Mouse (Mus musculus): Measurements from ENCODE around the gene Tma16. TPM values are rescaled to one million over a fixed set of nuclear protein-coding genes. Genes with fewer than 3 reads are reported as not detected.
A peak's percentile ranks its signal among the peaks of the same experiment; 100 is the strongest.

Gene Tma16
- 45.2 and 50.4 TPM in 2 replicates for total RNA-seq (2017)

DNA sequence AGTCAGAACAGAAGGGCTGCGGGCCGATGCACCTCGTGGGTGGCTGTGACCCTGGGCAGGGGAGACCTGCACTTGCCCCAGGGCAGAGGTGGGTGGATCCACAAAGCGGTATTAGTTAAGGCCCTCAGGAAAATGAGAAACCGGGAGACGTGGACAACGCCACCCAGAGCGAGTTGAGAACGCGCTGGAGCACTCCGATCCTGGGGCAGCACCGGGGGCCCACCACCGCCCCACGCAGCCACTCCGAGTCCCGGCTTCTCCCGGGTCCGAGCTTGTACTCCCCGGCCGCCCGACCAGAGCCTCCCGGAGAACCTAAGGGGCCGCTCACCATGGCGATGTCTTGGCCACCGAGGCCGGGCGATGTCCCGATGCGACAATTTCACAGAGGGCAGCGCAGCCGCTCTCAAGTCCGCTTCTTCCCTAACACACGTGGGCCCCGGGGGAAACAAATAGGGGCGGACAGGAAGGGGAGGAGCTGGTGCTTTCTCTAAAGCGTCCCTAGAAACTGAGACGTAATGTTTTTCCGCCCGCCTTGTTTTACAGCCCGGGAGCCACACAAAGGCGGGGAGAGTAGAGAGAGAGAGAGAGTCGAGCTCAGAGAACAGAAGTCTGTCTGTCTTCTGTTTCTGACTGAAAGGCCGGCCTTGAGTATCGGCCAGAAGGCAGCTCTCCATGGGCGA is at the start of gene Tma16:
TSS of gene Tma16 (minus strand) at position 447 of the 680 bp plus-strand sequence.
- peak; percentile 87 to 91 for ATAC-seq (replicated peaks in 1 of 2; ENCODE audit: insufficient read depth in 1 of 2, low FRiP score in 2 of 2, low TSS enrichment in 1 of 2, low read depth in 1 of 2, poor library complexity in 2 of 2, severe bottlenecking in 2 of 2)

GRCm38 (mm10) chr8:66520576-66520975 is 34.2 kb upstream of the Tma16 start:
- ATAC-seq (replicated peaks in 1 of 2; ENCODE audit: insufficient read depth in 1 of 2, low FRiP score in 2 of 2, low TSS enrichment in 1 of 2, low read depth in 1 of 2, poor library complexity in 2 of 2, severe bottlenecking in 2 of 2): no peak

GRCm38 (mm10) chr8:66519149-66519548 is 32.8 kb upstream of the Tma16 start:
- no peak for ATAC-seq (replicated peaks in 1 of 2; ENCODE audit: insufficient read depth in 1 of 2, low FRiP score in 2 of 2, low TSS enrichment in 1 of 2, low read depth in 1 of 2, poor library complexity in 2 of 2, severe bottlenecking in 2 of 2)

- no peak for ATAC-seq (replicated peaks in 1 of 2; ENCODE audit: insufficient read depth in 1 of 2, low FRiP score in 2 of 2, low TSS enrichment in 1 of 2, low read depth in 1 of 2, poor library complexity in 2 of 2, severe bottlenecking in 2 of 2)
Observed at GRCm38 (mm10) chr8:66511537-66511936, 25.2 kb upstream of the Tma16 start, which contains the start of gene Tktl2. Tktl2 (plus strand) TSS chr8:66511756.

DNA sequence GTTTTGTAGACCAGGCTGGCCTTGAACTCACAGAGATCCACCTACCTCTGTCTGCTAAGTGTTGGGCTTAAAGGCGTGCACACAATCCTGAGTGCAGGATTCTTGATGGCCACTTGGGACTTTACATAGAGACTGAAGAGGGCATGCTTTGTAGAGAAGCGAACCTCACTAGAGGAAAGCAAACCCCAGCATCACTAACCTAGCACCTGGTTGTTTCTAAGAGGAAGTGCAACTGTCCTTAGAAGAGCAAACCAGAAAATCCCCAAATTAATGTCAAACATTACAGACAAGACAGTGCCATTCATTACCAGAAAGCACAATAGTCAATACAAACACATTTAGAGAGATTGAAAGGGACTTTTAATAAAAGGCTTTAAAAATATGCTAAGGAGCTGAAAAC is 17.1 kb upstream of the Tma16 start:
- no peak for ATAC-seq (replicated peaks in 1 of 2; ENCODE audit: insufficient read depth in 1 of 2, low FRiP score in 2 of 2, low TSS enrichment in 1 of 2, low read depth in 1 of 2, poor library complexity in 2 of 2, severe bottlenecking in 2 of 2)

GRCm38 (mm10) chr8:66496998-66497577 is 10.8 kb upstream of the Tma16 start:
- peak; percentile 68 to 76 for ATAC-seq (replicated peaks in 1 of 2; ENCODE audit: insufficient read depth in 1 of 2, low FRiP score in 2 of 2, low TSS enrichment in 1 of 2, low read depth in 1 of 2, poor library complexity in 2 of 2, severe bottlenecking in 2 of 2)

- peak; percentile 83 to 85 for ATAC-seq (replicated peaks in 1 of 2; ENCODE audit: insufficient read depth in 1 of 2, low FRiP score in 2 of 2, low TSS enrichment in 1 of 2, low read depth in 1 of 2, poor library complexity in 2 of 2, severe bottlenecking in 2 of 2)
Observed at GRCm38 (mm10) chr8:66495726-66496125, 9.4 kb upstream of the Tma16 start.

DNA sequence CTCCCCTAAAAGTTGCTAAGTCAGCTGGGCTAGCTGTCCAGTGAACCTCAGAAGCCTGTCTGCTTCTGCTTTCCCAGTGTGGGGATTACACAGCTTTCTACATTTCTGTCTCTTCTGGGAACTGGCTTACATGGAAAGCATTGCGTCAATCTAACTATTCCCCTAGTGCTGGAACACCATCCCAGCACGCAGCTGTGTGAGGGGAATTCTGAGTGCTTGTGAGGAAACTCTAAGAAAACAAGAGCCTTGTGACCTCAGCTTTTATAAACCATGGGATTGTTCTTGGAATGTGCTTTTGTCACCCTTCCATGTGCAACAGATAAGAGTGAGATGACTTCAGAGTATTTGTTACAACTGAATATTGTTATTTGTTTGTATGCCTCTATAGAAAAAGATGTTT is 8.2 kb upstream of the Tma16 start:
- no peak for ATAC-seq (replicated peaks in 1 of 2; ENCODE audit: insufficient read depth in 1 of 2, low FRiP score in 2 of 2, low TSS enrichment in 1 of 2, low read depth in 1 of 2, poor library complexity in 2 of 2, severe bottlenecking in 2 of 2)

DNA sequence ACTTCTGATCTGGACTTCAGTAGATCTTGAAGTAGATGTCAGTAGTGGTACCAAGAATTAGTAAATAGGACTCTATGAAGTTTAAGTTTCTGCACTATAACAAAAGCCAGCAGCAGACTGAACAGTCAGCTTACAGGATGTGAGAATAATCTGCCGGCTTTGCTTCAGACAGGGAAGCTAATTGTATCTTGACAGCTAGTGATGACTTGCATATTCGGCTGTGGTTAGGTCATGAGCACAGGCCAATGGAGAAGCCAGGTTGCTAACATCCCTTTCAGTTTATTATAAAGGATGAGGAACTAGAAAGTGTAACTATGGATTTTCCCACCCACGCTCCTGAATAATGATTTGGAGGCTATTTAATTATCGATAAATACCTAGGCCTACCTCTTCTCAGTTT is 4.3 kb upstream of the Tma16 start:
- ATAC-seq (replicated peaks in 1 of 2; ENCODE audit: insufficient read depth in 1 of 2, low FRiP score in 2 of 2, low TSS enrichment in 1 of 2, low read depth in 1 of 2, poor library complexity in 2 of 2, severe bottlenecking in 2 of 2): peak; percentile 82 to 89

GRCm38 (mm10) chr8:66488556-66488955 is 2.2 kb upstream of the Tma16 start:
- ATAC-seq (replicated peaks in 1 of 2; ENCODE audit: insufficient read depth in 1 of 2, low FRiP score in 2 of 2, low TSS enrichment in 1 of 2, low read depth in 1 of 2, poor library complexity in 2 of 2, severe bottlenecking in 2 of 2): no peak

- peak in 1 of 2 experiments; percentile 32; a peak in 1 of 4 replicates for ATAC-seq (replicated peaks in 1 of 2; ENCODE audit: insufficient read depth in 1 of 2, low FRiP score in 2 of 2, low TSS enrichment in 1 of 2, low read depth in 1 of 2, poor library complexity in 2 of 2, severe bottlenecking in 2 of 2)
Observed at GRCm38 (mm10) chr8:66476880-66477279, 9.4 kb downstream of the Tma16 start.

DNA sequence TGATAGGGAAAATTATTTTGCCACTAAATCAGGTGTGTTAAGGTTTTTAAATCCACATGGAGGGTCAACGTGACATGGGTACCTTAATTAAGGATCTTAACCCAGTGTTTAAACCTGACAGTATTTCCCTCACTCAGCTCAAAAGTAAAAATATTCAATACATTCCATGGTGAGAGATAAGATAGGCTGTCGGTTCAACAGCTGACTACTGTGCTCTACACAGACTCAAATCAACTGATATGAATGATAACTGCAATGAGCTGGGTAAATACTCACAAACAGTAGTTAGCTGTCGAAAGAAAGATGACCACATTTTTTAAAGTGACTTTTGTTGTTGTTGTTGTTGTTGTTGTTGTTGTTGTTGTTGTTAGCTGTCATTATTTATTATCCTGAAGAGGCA is 16.5 kb downstream of the Tma16 start:
- no peak for ATAC-seq (replicated peaks in 1 of 2; ENCODE audit: insufficient read depth in 1 of 2, low FRiP score in 2 of 2, low TSS enrichment in 1 of 2, low read depth in 1 of 2, poor library complexity in 2 of 2, severe bottlenecking in 2 of 2)

DNA sequence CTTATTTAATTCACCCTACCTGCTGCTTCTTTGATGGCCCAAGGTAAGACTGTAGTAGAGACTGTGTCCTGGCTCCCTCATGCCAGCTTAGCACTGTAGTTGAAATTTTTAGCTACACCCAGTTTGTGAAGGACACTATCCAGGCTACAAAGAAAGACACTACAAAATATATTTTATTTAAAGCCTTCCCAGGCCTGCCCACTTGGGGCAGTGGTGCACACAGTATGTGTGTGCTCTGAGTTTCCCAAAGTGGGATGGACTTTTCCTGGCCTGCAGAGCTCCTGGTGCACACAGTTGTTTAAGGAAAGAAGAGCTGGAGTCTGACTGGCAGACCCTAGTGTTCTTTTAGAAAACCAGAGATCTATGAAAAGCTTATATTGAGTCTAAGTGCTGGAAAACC is 29.3 kb downstream of the Tma16 start:
- peak; percentile 21 to 67; a peak in 2 of 4 replicates for ATAC-seq (replicated peaks in 1 of 2; ENCODE audit: insufficient read depth in 1 of 2, low FRiP score in 2 of 2, low TSS enrichment in 1 of 2, low read depth in 1 of 2, poor library complexity in 2 of 2, severe bottlenecking in 2 of 2)

DNA sequence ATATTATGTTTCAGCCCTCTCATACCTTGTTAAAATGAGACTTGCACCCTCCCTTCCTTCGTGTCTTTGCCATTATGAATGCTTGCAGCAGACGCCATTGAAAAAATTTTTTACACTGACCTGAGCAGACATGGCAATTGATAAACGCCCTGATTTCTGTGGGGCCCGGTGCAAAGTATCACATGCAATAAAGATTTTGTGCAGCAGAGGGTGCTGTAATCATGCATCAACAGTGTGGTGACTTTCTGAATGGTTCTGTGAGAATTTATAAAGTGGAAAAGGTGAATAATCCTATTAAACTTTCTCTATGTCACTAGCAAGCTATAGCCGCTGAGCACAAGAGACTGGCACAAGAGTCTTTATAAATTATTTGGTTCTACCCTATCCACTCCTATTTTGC is 35.6 kb downstream of the Tma16 start:
- ATAC-seq (replicated peaks in 1 of 2; ENCODE audit: insufficient read depth in 1 of 2, low FRiP score in 2 of 2, low TSS enrichment in 1 of 2, low read depth in 1 of 2, poor library complexity in 2 of 2, severe bottlenecking in 2 of 2): peak; percentile 62 to 81

DNA sequence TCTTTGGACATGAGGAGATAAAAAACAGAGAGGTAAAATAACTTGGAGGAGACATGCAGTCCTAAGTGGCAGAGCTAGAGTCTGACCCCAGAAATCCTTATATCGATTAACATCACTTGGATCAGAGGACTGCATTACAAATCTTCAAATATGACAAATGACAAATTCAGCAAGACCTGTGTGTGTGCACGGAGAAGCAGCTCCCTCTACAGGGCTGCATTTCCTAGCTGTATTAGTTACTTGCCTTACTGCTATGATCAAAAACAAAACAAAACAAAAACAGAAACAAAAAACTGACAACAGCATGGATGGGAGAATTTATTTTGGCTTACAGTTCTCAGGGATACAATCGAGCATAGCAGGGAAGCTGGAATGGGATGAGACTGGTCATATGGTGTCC is 41.0 kb downstream of the Tma16 start:
- no peak for ATAC-seq (replicated peaks in 1 of 2; ENCODE audit: insufficient read depth in 1 of 2, low FRiP score in 2 of 2, low TSS enrichment in 1 of 2, low read depth in 1 of 2, poor library complexity in 2 of 2, severe bottlenecking in 2 of 2)

DNA sequence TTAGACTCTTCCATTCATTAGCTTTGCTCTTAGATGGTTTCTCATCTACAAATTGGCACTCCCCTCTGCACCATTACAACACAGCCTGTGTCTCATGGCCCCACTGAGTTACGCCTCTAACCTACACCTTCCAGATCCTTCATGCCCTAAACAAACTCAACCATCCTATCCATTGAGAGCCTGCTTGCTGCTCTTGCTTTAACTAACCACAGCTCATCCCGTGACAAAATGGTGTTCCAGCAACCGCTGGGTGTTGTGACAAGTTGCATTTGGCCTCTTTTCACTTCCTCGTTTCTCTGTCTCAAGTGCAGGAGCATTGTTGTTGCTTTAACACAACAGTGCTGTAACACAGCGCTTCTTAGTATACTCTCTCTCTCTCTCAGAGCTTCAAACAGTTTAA is 42.2 kb downstream of the Tma16 start:
- ATAC-seq (replicated peaks in 1 of 2; ENCODE audit: insufficient read depth in 1 of 2, low FRiP score in 2 of 2, low TSS enrichment in 1 of 2, low read depth in 1 of 2, poor library complexity in 2 of 2, severe bottlenecking in 2 of 2): peak in 1 of 2 experiments; percentile 54; a peak in 1 of 4 replicates

- no peak; a peak in 1 of 4 replicates for ATAC-seq (replicated peaks in 1 of 2; ENCODE audit: insufficient read depth in 1 of 2, low FRiP score in 2 of 2, low TSS enrichment in 1 of 2, low read depth in 1 of 2, poor library complexity in 2 of 2, severe bottlenecking in 2 of 2)
Observed at GRCm38 (mm10) chr8:66442778-66443177, 43.6 kb downstream of the Tma16 start.

DNA sequence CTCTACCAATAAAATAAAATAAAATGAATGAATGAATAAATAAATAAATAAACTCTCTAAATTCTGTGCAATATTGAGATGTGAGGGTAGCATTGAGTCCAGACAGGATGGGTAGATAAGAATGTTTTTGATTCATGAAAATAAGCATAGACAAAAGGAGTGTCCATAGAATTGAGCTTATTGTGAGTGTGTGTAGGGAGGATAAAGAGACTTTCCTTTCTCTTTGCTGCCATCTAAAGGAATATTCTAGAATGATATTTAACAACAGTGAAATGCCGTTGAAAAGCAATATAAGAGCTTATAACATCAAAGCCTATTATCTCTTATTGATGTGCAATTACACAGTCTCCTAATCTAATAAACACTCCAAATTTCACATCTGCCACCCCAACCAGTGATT is 45.2 kb downstream of the Tma16 start:
- peak in 1 of 2 experiments; percentile 46; a peak in 1 of 4 replicates for ATAC-seq (replicated peaks in 1 of 2; ENCODE audit: insufficient read depth in 1 of 2, low FRiP score in 2 of 2, low TSS enrichment in 1 of 2, low read depth in 1 of 2, poor library complexity in 2 of 2, severe bottlenecking in 2 of 2)

DNA sequence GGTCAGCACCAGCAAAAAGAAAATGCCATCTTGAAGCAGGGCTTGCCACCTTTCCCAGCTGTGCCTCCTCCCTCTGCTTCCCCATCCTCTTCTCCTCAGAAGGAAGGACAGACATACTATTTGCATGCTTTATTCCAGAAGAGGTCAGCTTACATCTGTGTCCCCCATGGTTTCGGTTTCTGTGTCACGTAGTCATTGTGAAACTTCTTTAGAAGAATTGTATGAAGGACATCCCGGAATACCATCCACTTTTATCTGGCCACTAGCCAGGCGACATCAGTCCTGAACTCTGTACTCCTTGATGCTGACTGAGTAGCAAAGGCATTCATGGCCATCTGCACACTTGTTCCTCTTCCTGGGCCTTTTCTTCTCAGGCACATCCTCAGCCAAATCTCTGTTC is 47.9 kb downstream of the Tma16 start:
- ATAC-seq (replicated peaks in 1 of 2; ENCODE audit: insufficient read depth in 1 of 2, low FRiP score in 2 of 2, low TSS enrichment in 1 of 2, low read depth in 1 of 2, poor library complexity in 2 of 2, severe bottlenecking in 2 of 2): no peak

All from hematopoietic stem cell, adult 5-6 weeks (primary cell).